Mouse (Mus musculus): ENCODE measurements around the gene Rhbdd3. TPM values are rescaled to one million over a fixed set of nuclear protein-coding genes. Genes with fewer than 3 reads are reported as not detected.
"Not testable (repeated sequence)": the region's sequence is repeated elsewhere in the genome, so short reads cannot be mapped to it uniquely, and the experiment has no call there.

The Rhbdd3 gene
- polyA plus RNA-seq, 1 experiment from 2014 or later, result 21.3 TPM

DNA sequence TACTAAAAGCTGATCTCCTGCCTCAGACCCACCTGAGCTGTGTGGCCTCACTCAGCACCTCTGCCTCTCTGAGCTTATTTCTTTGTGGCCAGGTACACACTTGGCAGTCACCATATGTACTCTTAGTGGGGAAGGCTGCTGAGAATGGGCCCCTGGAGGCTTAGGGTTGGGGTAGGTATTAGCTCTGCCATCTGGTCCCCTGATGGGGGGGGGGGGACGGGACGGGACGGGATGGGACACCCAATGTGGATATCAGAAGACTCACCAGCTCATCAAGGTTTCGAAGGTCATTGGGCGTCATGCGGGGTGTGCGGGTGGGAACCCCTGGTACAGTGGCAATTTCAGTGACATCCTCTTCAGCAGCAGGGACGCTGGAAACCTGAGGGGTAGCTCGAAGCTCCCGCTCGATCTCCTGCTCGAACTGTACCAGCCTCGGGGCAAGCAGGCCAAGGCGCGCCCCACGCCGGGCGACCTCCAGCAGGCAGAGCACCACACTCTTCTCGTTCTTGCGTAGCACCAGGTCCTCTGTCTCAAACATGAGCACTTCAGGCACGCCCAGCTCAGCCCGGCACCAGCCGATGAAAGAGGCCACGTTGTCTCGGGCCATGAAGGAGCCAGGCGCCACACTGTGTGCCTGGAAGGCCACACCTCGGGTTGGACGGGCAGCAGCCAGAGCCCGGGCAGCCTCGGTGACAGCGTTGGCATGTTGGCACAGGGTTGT, 35.0 kb upstream of the Rhbdd3 start:
- Histone ChIP-seq H3K27ac (ENCODE audit: low read depth, low read length) (no peak overlapping the region), H3K9ac (ENCODE audit: low read length) (no peak overlapping the region), H3K4me2 (peak overlapping the region; percentile 83), H3K9me3 (ENCODE audit: control insufficient read depth, low read length) (no peaks in the 10 kb centered on the region; the same call in 1 of the 2 replicates), H3K36me3 (ENCODE audit: control insufficient read depth, insufficient read depth, low read length) (peaks cover 8% of the 10 kb centered on the region), H3K4me1 (ENCODE audit: control insufficient read depth, insufficient read depth, low read length) (peaks cover 34% of the 10 kb centered on the region), H3K27me3 (ENCODE audit: control insufficient read depth, insufficient read depth, low read length) (peaks cover 60% of the 10 kb centered on the region), H3K4me3 (ENCODE audit: low read depth, low read length) (0 out of 2 replicates have a peak overlapping the region, but pooled peaks have one; percentile 67)
- WGBS, result 52% methylated on average over 31 of the region's 31 CpGs
- DNase-seq (ENCODE audit: low spot score, missing footprints) (peak; percentile 88), ATAC-seq (ENCODE audit: low FRiP score) (no peak)

DNA sequence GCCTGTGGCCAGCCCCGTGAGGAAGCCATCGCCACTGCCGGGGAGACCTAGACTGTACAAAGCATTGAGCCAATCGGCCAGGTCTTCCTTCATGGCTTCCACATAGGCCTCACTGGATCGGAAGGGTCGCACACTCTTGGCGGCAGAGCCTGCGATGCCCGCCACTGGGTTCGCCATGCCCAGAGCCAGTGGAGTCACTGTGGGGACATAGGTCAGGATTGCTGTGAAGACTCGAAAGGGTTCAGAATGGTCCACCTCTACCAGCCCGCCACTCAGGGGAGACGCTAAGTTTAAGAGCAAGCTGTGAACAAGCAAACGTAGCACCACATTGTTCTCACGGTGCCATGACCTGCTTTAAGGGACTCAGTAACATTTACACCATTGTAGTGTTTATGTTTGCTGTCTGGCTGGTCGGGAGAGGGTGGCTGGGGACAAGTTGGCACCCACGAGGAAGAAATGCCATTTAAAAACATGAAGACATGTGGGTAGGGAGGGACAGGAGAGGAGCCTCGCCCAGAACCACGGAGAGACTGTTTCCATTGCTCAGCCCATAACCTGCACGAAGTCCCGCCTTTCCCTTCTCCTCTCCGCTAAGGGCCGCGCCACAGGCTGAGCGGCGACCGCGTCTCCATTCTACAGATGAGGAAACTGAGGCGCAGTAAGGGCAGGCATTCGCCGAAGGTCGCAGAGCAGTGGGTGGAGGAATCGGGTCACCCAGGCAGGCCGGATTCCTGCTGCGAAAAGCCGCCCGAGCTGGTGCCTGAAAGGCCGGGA, 34.3 kb upstream of the Rhbdd3 start:
- Histone ChIP-seq H3K4me1 (ENCODE audit: control insufficient read depth, insufficient read depth, low read length) (peaks cover 32% of the 10 kb centered on the region), H3K27me3 (ENCODE audit: control insufficient read depth, insufficient read depth, low read length) (peaks cover 53% of the 10 kb centered on the region), H3K4me2 (peak overlapping the region; percentile 83), H3K9ac (ENCODE audit: low read length) (peak overlapping the region; percentile 73), H3K36me3 (ENCODE audit: control insufficient read depth, insufficient read depth, low read length) (peaks cover 16% of the 10 kb centered on the region), H3K4me3 (ENCODE audit: low read depth, low read length) (peak overlapping the region; percentile 67), H3K27ac (ENCODE audit: low read depth, low read length) (no peak overlapping the region), H3K9me3 (ENCODE audit: control insufficient read depth, low read length) (no peaks in the 10 kb centered on the region; the same call in 1 of the 2 replicates)
- WGBS, result 17% methylated on average over 35 of the region's 38 CpGs
- ATAC-seq (ENCODE audit: low FRiP score) (0 out of 2 replicates have a peak, but pooled peaks have one; percentile 3), DNase-seq (ENCODE audit: low spot score, missing footprints) (peak; percentile 90)

GRCm38 (mm10) chr11:5065056-5065821, 33.5 kb upstream of the Rhbdd3 start, which contains the start of gene Gas2l1:
TSS of gene Gas2l1 (minus strand) at chr11:5065327.
- H3K27me3 ChIP-seq (ENCODE audit: control insufficient read depth, insufficient read depth, low read length), result peaks cover 45% of the 10 kb centered on the region
- DNase-seq (ENCODE audit: low spot score, missing footprints) (peak; percentile 99), ATAC-seq (ENCODE audit: low FRiP score) (peak; percentile 84)
- peak within 1 kb of the TSS; percentile 67 for H3K4me3 ChIP-seq (ENCODE audit: low read depth, low read length)
- no peaks in the 10 kb centered on the region for H3K9me3 ChIP-seq (ENCODE audit: control insufficient read depth, low read length)
- H3K4me1 ChIP-seq (ENCODE audit: control insufficient read depth, insufficient read depth, low read length), result peaks cover 32% of the 10 kb centered on the region
- under 1% methylated on average over 42 of the region's 50 CpGs for WGBS
- peak within 1 kb of the TSS; percentile 83 for H3K4me2 ChIP-seq
- peak within 1 kb of the TSS; percentile 73 for H3K9ac ChIP-seq (ENCODE audit: low read length)
- peak within 1 kb of the TSS; percentile 5; the same call in 1 of the 2 replicates for H3K27ac ChIP-seq (ENCODE audit: low read depth, low read length)
- peaks cover 17% of the 10 kb centered on the region for H3K36me3 ChIP-seq (ENCODE audit: control insufficient read depth, insufficient read depth, low read length)

- no peak overlapping the region for H3K4me3 ChIP-seq (ENCODE audit: low read depth, low read length)
- H3K27ac ChIP-seq (ENCODE audit: low read depth, low read length), result no peak overlapping the region
- H3K27me3 ChIP-seq (ENCODE audit: control insufficient read depth, insufficient read depth, low read length), result peaks cover 28% of the 10 kb centered on the region
- peaks cover 18% of the 10 kb centered on the region for H3K4me1 ChIP-seq (ENCODE audit: control insufficient read depth, insufficient read depth, low read length)
- DNase-seq (ENCODE audit: low spot score, missing footprints), result peak; percentile 84
- no peak overlapping the region for H3K9ac ChIP-seq (ENCODE audit: low read length)
- no peak overlapping the region for H3K4me2 ChIP-seq
- ATAC-seq (ENCODE audit: low FRiP score), result no peak
- peaks cover 32% of the 10 kb centered on the region for H3K36me3 ChIP-seq (ENCODE audit: control insufficient read depth, insufficient read depth, low read length)
- H3K9me3 ChIP-seq (ENCODE audit: control insufficient read depth, low read length), result no peaks in the 10 kb centered on the region
Observed at GRCm38 (mm10) chr11:5067063-5067462, 31.7 kb upstream of the Rhbdd3 start.

- peaks cover 9% of the 10 kb centered on the region for H3K4me1 ChIP-seq (ENCODE audit: control insufficient read depth, insufficient read depth, low read length)
- H3K4me2 ChIP-seq, result no peak overlapping the region
- H3K27ac ChIP-seq (ENCODE audit: low read depth, low read length), result no peak overlapping the region
- no peak overlapping the region for H3K9ac ChIP-seq (ENCODE audit: low read length)
- no peaks in the 10 kb centered on the region for H3K9me3 ChIP-seq (ENCODE audit: control insufficient read depth, low read length)
- DNase-seq (ENCODE audit: low spot score, missing footprints) (no peak), ATAC-seq (ENCODE audit: low FRiP score) (no peak)
- 88% methylated on average over 9 of the region's 9 CpGs for whole genome bisulfite sequencing
- H3K36me3 ChIP-seq (ENCODE audit: control insufficient read depth, insufficient read depth, low read length), result peaks cover 42% of the 10 kb centered on the region
- H3K4me3 ChIP-seq (ENCODE audit: low read depth, low read length), result no peak overlapping the region
- peaks cover 15% of the 10 kb centered on the region for H3K27me3 ChIP-seq (ENCODE audit: control insufficient read depth, insufficient read depth, low read length)
Observed at GRCm38 (mm10) chr11:5068126-5068971, 30.4 kb upstream of the Rhbdd3 start.

GRCm38 (mm10) chr11:5074882-5075281, 23.8 kb upstream of the Rhbdd3 start:
- H3K4me3 ChIP-seq (ENCODE audit: low read depth, low read length), result no peak overlapping the region
- ATAC-seq (ENCODE audit: low FRiP score), result peak; percentile 44; the same call in 1 of the 2 replicates
- no peaks in the 10 kb centered on the region for H3K9me3 ChIP-seq (ENCODE audit: control insufficient read depth, low read length)
- no peaks in the 10 kb centered on the region for H3K4me1 ChIP-seq (ENCODE audit: control insufficient read depth, insufficient read depth, low read length)
- H3K4me2 ChIP-seq, result no peak overlapping the region
- H3K27me3 ChIP-seq (ENCODE audit: control insufficient read depth, insufficient read depth, low read length), result no peaks in the 10 kb centered on the region
- DNase-seq (ENCODE audit: low spot score, missing footprints), result no peak
- peaks cover 39% of the 10 kb centered on the region for H3K36me3 ChIP-seq (ENCODE audit: control insufficient read depth, insufficient read depth, low read length)
- no peak overlapping the region for H3K27ac ChIP-seq (ENCODE audit: low read depth, low read length)
- H3K9ac ChIP-seq (ENCODE audit: low read length), result no peak overlapping the region
- WGBS, result 74% methylated on average over 4 of the region's 4 CpGs

GRCm38 (mm10) chr11:5075760-5076159, 23.0 kb upstream of the Rhbdd3 start:
- ATAC-seq (ENCODE audit: low FRiP score), result no peak
- Histone ChIP-seq H3K4me3 (ENCODE audit: low read depth, low read length) (no peak overlapping the region), H3K9me3 (ENCODE audit: control insufficient read depth, low read length) (no peaks in the 10 kb centered on the region), H3K36me3 (ENCODE audit: control insufficient read depth, insufficient read depth, low read length) (peaks cover 37% of the 10 kb centered on the region), H3K4me1 (ENCODE audit: control insufficient read depth, insufficient read depth, low read length) (no peaks in the 10 kb centered on the region), H3K27ac (ENCODE audit: low read depth, low read length) (no peak overlapping the region), H3K4me2 (no peak overlapping the region), H3K9ac (ENCODE audit: low read length) (no peak overlapping the region), H3K27me3 (ENCODE audit: control insufficient read depth, insufficient read depth, low read length) (no peaks in the 10 kb centered on the region)
- DNase-seq (ENCODE audit: low spot score, missing footprints), result no peak

- H3K36me3 ChIP-seq (ENCODE audit: control insufficient read depth, insufficient read depth, low read length), result peaks cover 33% of the 10 kb centered on the region
- WGBS, result 96% methylated on average over 3 of the region's 5 CpGs
Observed at GRCm38 (mm10) chr11:5076843-5077242, 21.9 kb upstream of the Rhbdd3 start.

More at GRCm38 (mm10) chr11:5076843-5077242, 21.9 kb upstream of the Rhbdd3 start:
- peak; percentile 87 for DNase-seq (ENCODE audit: low spot score, missing footprints)
- not testable (repeated sequence) for H3K9ac ChIP-seq (ENCODE audit: low read length); H3K27ac ChIP-seq (ENCODE audit: low read depth, low read length); H3K4me1 ChIP-seq (ENCODE audit: control insufficient read depth, insufficient read depth, low read length); H3K4me2 ChIP-seq; ATAC-seq (ENCODE audit: low FRiP score); H3K9me3 ChIP-seq (ENCODE audit: control insufficient read depth, low read length); H3K4me3 ChIP-seq (ENCODE audit: low read depth, low read length); H3K27me3 ChIP-seq (ENCODE audit: control insufficient read depth, insufficient read depth, low read length)

Measured in midbrain, embryonic 11.5 days (tissue).